Mouse (Mus musculus): ENCODE results near the gene Ccdc114. TPM values are rescaled to one million over a fixed set of nuclear protein-coding genes. Genes with fewer than 3 reads are reported as not detected.
A peak's percentile ranks its signal among the peaks of the same experiment; 100 is the strongest.

The Ccdc114 gene
- polyA plus RNA-seq, 1 experiment from 2014 or later = 2.3 TPM

DNA sequence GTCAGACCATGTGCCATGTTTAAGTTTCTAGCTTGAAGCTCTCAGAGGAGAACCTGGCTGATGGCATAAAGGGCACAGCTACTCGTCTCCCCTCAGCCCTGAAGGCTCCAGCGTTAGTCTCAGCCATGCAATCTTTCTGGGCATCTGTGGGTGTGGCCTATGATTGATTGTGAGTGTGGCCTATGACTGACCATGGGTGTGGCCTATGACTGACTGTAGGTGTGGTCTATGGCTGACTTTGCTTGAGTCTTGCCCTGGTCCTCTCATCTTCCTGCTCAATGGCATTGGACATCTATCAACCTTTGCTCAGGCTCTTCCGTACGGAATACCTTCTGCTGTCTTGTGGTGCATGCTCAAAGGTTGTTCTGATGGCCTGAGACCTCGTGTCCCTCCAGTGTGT lies 22.3 kb upstream of the Ccdc114 start:
- Histone ChIP-seq H3K27me3 (ENCODE audit: control insufficient read depth, insufficient read depth, low read length) (no peaks in the 10 kb centered on the region), H3K4me1 (replicated peaks; ENCODE audit: control insufficient read depth, insufficient read depth) (no peaks in the 10 kb centered on the region; the same call in 1 of the 2 replicates), H3K27ac (replicated peaks) (no peak overlapping the region), H3K36me3 (ENCODE audit: control insufficient read depth, insufficient read depth, low read length) (no peaks in the 10 kb centered on the region), H3K4me3 (ENCODE audit: low read depth, low read length) (no peak overlapping the region), H3K4me2 (replicated peaks; ENCODE audit: low read depth) (no peak overlapping the region), H3K9me3 (ENCODE audit: control insufficient read depth, low read length) (no peaks in the 10 kb centered on the region), H3K9ac (ENCODE audit: low read length) (no peak overlapping the region)
- WGBS = 43% methylated on average over 5 of the region's 5 CpGs
- TF ChIP-seq CTCF (IDR thresholded peaks at IDR 0.05; ENCODE audit: low read depth) = no peak
- no peak for TF ChIP-seq EP300 (optimal IDR thresholded peaks at IDR 0.05)
- ATAC-seq (ENCODE audit: low FRiP score, low TSS enrichment) = peak; percentile 48; the same call in 1 of the 2 replicates
- peak; percentile 54 for DNase-seq (ENCODE audit: low spot score)

DNA sequence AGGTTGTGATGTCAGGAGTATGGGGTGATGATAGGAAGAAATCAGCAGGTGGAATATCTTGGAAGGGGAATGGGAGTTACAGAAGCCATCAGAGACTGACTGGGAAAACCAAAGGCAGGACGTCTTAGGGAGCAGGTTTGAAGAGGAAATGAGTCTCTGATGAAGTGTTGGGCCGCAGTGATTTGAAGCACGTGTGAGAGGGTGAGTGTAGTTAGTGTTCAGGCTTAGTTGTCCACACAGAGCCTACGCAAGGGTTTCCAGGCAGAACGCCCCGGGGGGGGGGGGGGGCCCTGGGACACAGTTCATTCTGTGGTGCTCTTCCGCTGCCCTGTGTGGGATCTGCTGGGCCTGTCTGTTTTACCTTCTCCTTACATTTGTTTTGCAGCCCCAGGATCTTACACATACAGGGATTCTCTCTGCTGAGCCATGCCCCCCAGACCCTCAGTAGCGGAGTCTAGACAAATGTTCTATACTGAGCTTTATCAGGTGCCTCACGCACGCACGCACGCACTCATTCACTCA lies 21.3 kb upstream of the Ccdc114 start:
- H3K27me3 ChIP-seq (ENCODE audit: control insufficient read depth, insufficient read depth, low read length) = no peaks in the 10 kb centered on the region
- no peak for ATAC-seq (ENCODE audit: low FRiP score, low TSS enrichment)
- no peak for TF ChIP-seq CTCF (IDR thresholded peaks at IDR 0.05; ENCODE audit: low read depth)
- TF ChIP-seq EP300 (optimal IDR thresholded peaks at IDR 0.05) = no peak
- H3K9ac ChIP-seq (ENCODE audit: low read length) = no peak overlapping the region
- no peak overlapping the region for H3K4me2 ChIP-seq (replicated peaks; ENCODE audit: low read depth)
- H3K27ac ChIP-seq (replicated peaks) = no peak overlapping the region
- H3K36me3 ChIP-seq (ENCODE audit: control insufficient read depth, insufficient read depth, low read length) = no peaks in the 10 kb centered on the region
- DNase-seq (ENCODE audit: low spot score) = no peak
- no peaks in the 10 kb centered on the region; the same call in 1 of the 2 replicates for H3K4me1 ChIP-seq (replicated peaks; ENCODE audit: control insufficient read depth, insufficient read depth)
- no peaks in the 10 kb centered on the region for H3K9me3 ChIP-seq (ENCODE audit: control insufficient read depth, low read length)
- 65% methylated on average over 12 of the region's 12 CpGs for WGBS
- no peak overlapping the region for H3K4me3 ChIP-seq (ENCODE audit: low read depth, low read length)

DNA sequence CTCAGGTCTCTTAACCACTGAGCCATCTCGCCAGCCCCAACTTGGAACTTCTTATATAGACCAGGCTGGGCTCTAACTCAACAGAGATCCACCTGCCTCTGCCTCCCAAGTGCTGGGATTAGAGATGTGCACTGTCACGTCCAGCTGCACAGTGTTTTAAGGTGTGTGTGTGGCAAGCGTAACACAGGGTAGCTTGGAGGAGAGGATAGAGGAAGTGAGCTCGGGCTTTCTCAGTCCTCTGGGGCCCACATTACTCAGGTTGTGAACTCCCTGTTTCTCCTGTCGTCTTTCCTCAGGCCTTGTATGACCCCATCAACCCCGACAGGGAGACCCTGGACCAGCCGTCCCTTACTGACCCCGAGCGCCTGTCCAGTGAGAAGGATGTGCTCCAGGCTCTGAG lies 17.2 kb upstream of the Ccdc114 start:
- Histone ChIP-seq H3K4me2 (replicated peaks; ENCODE audit: low read depth) (no peak overlapping the region), H3K9ac (ENCODE audit: low read length) (no peak overlapping the region), H3K4me1 (replicated peaks; ENCODE audit: control insufficient read depth, insufficient read depth) (no peaks in the 10 kb centered on the region), H3K27me3 (ENCODE audit: control insufficient read depth, insufficient read depth, low read length) (no peaks in the 10 kb centered on the region), H3K4me3 (ENCODE audit: low read depth, low read length) (no peak overlapping the region), H3K27ac (replicated peaks) (no peak overlapping the region), H3K36me3 (ENCODE audit: control insufficient read depth, insufficient read depth, low read length) (peaks cover 10% of the 10 kb centered on the region; the same call in 1 of the 2 replicates), H3K9me3 (ENCODE audit: control insufficient read depth, low read length) (no peaks in the 10 kb centered on the region)
- TF ChIP-seq CTCF (IDR thresholded peaks at IDR 0.05; ENCODE audit: low read depth) (no peak), EP300 (optimal IDR thresholded peaks at IDR 0.05) (no peak)
- 89% methylated on average over 9 of the region's 9 CpGs for WGBS
- DNase-seq (ENCODE audit: low spot score) (no peak), ATAC-seq (ENCODE audit: low FRiP score, low TSS enrichment) (no peak)

DNA sequence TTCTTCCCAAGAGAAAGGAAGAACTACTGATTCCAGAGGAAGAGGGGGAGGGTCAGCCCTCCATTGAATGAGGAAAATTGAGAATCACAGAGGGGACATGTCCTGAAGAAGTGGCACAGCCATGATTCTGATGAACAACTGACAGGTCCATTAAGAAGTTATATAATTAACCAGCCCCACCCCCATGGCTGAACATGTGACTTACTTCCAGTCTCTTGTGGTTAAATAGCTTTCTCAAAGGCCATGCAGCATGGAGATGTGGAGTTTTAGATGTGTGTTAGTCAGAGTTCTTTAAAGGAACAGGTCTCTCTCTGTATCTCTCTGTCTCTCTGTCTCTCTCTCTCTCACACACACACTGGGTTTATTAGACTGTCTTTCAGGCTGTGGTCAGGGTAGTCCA lies 15.5 kb upstream of the Ccdc114 start:
- Histone ChIP-seq H3K9me3 (ENCODE audit: control insufficient read depth, low read length) (no peaks in the 10 kb centered on the region), H3K36me3 (ENCODE audit: control insufficient read depth, insufficient read depth, low read length) (peaks cover 10% of the 10 kb centered on the region; the same call in 1 of the 2 replicates), H3K27me3 (ENCODE audit: control insufficient read depth, insufficient read depth, low read length) (no peaks in the 10 kb centered on the region), H3K27ac (replicated peaks) (no peak overlapping the region), H3K4me2 (replicated peaks; ENCODE audit: low read depth) (no peak overlapping the region), H3K4me3 (ENCODE audit: low read depth, low read length) (no peak overlapping the region), H3K9ac (ENCODE audit: low read length) (no peak overlapping the region), H3K4me1 (replicated peaks; ENCODE audit: control insufficient read depth, insufficient read depth) (no peaks in the 10 kb centered on the region)
- no peak for ATAC-seq (ENCODE audit: low FRiP score, low TSS enrichment)
- DNase-seq (ENCODE audit: low spot score) = no peak
- TF ChIP-seq EP300 (optimal IDR thresholded peaks at IDR 0.05) = no peak
- TF ChIP-seq CTCF (IDR thresholded peaks at IDR 0.05; ENCODE audit: low read depth) = no peak

DNA sequence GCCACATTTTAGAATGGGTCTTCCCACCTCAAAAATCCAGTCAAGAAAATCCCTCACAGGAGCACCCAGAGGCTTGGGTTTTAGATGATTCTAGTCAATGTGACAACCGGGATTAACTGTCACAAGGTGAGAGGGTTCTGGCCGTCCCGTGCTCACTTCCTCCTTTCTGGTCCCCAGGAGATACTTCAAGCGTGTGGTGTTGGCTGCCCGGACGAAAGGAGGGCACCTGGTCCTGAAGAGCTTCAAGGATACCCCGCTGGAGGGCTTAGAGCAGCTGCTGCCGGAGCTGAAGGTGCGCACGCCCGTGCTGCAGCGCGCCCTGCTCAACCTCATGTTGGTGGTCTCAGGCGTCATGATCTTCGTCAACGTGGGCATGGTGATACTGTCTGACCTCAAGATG lies 14.7 kb upstream of the Ccdc114 start:
- H3K27ac ChIP-seq (replicated peaks) = no peak overlapping the region
- H3K36me3 ChIP-seq (ENCODE audit: control insufficient read depth, insufficient read depth, low read length) = peaks cover 10% of the 10 kb centered on the region; the same call in 1 of the 2 replicates
- no peaks in the 10 kb centered on the region for H3K9me3 ChIP-seq (ENCODE audit: control insufficient read depth, low read length)
- no peaks in the 10 kb centered on the region for H3K4me1 ChIP-seq (replicated peaks; ENCODE audit: control insufficient read depth, insufficient read depth)
- ATAC-seq (ENCODE audit: low FRiP score, low TSS enrichment) (no peak), DNase-seq (ENCODE audit: low spot score) (no peak)
- H3K27me3 ChIP-seq (ENCODE audit: control insufficient read depth, insufficient read depth, low read length) = no peaks in the 10 kb centered on the region
- TF ChIP-seq CTCF (IDR thresholded peaks at IDR 0.05; ENCODE audit: low read depth) (no peak), EP300 (optimal IDR thresholded peaks at IDR 0.05) (no peak)
- H3K9ac ChIP-seq (ENCODE audit: low read length) = no peak overlapping the region
- H3K4me3 ChIP-seq (ENCODE audit: low read depth, low read length) = no peak overlapping the region
- 92% methylated on average over 16 of the region's 16 CpGs for WGBS
- H3K4me2 ChIP-seq (replicated peaks; ENCODE audit: low read depth) = no peak overlapping the region

DNA sequence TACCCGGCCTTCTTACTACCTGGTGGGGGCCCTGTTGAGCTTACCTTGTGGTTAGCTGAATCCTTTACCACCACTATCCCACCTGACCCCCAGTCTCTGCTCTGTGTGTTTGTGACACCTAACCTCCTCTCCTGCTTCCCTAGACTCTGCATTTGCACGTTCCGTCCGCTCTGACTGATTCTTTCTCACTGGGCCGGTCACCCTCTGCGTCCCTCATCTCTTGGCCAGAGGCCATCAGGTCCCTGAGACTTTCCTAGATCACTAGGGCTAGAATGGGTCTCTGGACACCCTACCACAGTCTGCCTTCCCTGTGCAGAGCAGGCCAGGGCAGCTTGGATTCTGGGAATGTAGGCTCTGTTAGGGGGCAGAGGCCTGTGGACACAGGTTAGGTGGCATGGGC lies 9.8 kb upstream of the Ccdc114 start:
- Histone ChIP-seq H3K4me3 (ENCODE audit: low read depth, low read length) (no peak overlapping the region), H3K4me2 (replicated peaks; ENCODE audit: low read depth) (no peak overlapping the region), H3K36me3 (ENCODE audit: control insufficient read depth, insufficient read depth, low read length) (peaks cover 10% of the 10 kb centered on the region; the same call in 1 of the 2 replicates), H3K27ac (replicated peaks) (no peak overlapping the region), H3K27me3 (ENCODE audit: control insufficient read depth, insufficient read depth, low read length) (no peaks in the 10 kb centered on the region), H3K4me1 (replicated peaks; ENCODE audit: control insufficient read depth, insufficient read depth) (peaks cover 4% of the 10 kb centered on the region; the same call in 1 of the 2 replicates), H3K9ac (ENCODE audit: low read length) (no peak overlapping the region), H3K9me3 (ENCODE audit: control insufficient read depth, low read length) (no peaks in the 10 kb centered on the region)
- ATAC-seq (ENCODE audit: low FRiP score, low TSS enrichment) = no peak
- WGBS = 86% methylated on average over 6 of the region's 6 CpGs
- DNase-seq (ENCODE audit: low spot score) = no peak
- TF ChIP-seq CTCF (IDR thresholded peaks at IDR 0.05; ENCODE audit: low read depth) (no peak), EP300 (optimal IDR thresholded peaks at IDR 0.05) (no peak)
